Mouse (Mus musculus) liver, adult 2 months (tissue): ENCODE measurements at regions not wholly inside any gene's neighbourhood (a gene's known extent, or its start where the extent isn't known, plus 50 kb on each side); places are given as distances from the start of the nearest gene placed in this dataset.

ENCODE experiments used
- CTCF ChIP-seq: fragments of 200-500 bp; IDR thresholded peaks from 2 replicates; pipeline ENCODE4 v1.5.1; 2011; ENCODE audit warnings: low read depth, low read length, control low read depth
- POLR2A ChIP-seq: fragments of 200-500 bp; IDR thresholded peaks from 2 replicates; pipeline ENCODE4 v1.6.1; 2011; ENCODE audit warnings: low read length, control low read depth; ENCODE audit not compliant: insufficient read depth; ENCODE audit errors: extremely low read depth

DNA sequence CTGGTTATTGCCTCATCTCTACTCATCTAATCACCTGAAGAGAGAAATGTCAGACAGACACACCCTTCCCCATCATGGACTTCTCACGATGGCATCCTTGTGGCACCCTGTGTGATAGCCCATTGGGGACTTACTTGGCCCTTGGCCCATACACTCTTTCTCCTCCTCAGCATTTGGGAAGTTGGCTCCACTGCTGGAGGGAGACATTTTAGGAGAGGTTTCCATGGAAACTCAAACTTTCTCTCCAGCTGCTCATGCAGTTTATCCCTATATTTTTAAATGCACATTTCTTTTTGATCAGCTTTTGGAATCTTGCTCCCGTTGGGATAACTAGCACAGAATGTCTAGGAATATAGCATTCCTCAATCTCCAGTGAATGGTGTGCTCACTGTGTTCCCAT, 377.7 kb upstream of the Gria1 start:
- TF ChIP-seq CTCF, result no peak
- TF ChIP-seq POLR2A, result no peak
